Mouse (Mus musculus): ENCODE measurements around the gene Wdr5. TPM values are rescaled to one million over a fixed set of nuclear protein-coding genes. Genes with fewer than 3 reads are reported as not detected.

Gene Wdr5
- 36.4 TPM for polyA plus RNA-seq (2017; shearing (Covaris generic))

DNA sequence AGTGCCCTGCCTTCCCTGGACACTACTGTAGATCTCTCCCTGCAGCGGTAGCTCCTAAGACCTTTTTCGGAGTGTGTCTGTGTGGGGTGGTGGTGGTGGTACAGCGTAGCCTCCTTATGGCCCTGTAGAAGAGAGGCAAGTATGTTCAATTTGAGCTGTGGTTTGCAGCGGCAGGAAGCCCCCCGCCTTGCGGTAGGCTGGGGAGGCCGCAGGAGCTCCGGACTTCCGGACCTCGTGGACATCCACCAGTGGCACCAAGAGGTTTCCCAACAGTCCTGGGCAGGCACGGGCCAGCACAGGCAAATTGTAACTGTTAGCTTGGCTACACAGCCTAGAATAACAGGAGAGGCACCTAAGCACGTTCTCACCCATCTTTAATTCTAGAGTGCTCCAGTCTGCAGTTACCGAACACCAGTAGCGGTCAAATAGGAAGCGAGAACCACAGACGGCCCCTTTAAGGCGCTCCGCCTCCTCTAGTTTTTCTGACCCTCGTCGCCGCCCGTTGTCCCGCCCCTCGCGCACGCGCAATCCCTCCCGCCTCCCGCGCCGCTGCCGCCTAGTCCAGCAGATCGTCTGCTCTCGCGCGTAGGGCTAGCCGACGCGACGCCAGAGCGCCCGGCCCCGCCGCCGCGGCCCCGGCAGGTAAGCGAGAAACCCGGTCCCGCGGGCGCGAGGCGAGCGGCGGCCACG, at the start of gene Wdr5:
Gene Wdr5 (plus strand): TSS at position 519 of the 690 bp plus-strand sequence.

DNA sequence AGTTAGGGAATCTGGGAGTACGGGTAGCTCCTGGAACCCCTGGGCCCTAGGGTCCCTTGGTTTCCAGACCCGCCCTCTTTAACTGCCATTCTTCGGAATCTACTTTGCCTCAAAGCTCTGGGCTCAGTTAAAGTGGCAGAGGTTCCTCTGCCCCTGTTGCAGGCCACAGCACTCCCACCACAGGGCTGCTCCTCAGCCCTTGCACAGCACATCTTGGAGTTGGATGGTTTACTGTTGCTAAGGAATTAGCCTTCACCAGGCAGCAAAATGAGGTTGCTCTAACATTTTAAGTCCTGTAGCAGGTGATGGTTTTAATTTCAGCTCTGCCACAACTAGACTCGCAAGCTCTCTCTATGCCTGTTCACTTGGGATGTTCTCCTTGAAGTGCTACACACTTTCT, 7.4 kb upstream of the Wdr5 start, which contains the start of gene Brd3:
Gene Brd3 (minus strand): TSS at position 101 of the 400 bp plus-strand sequence.

Other genes with a start within 250 kb of the Wdr5 start
- gene Vav2, start 88.1 kb upstream of the Wdr5 start, polyA plus RNA-seq (2017; shearing (Covaris generic)) = 5.1 TPM
- gene Brd3os, start 72.8 kb upstream of the Wdr5 start, polyA plus RNA-seq (2017; shearing (Covaris generic)) = not detected
- gene Brd3, start 7.5 kb upstream of the Wdr5 start, polyA plus RNA-seq (2017; shearing (Covaris generic)) = 36.3 TPM
- gene Rxra, start 161.3 kb downstream of the Wdr5 start, polyA plus RNA-seq (2017; shearing (Covaris generic)) = 7.1 TPM